Mouse (Mus musculus): ENCODE measurements around the gene Gm4969.
"Not testable (repeated sequence)": the region's sequence is repeated elsewhere in the genome, so short reads cannot be mapped to it uniquely, and the experiment has no call there.

Gm4969 gene

GRCm38 (mm10) chr7:19093537-19094385, 24.4 kb downstream of the Gm4969 start:
- DNase-seq: peak; percentile 97 to 99

GRCm38 (mm10) chr7:19093174-19093521, 25.0 kb downstream of the Gm4969 start:
- peak; percentile 92 to 93 for DNase-seq

GRCm38 (mm10) chr7:19092381-19093173, 25.6 kb downstream of the Gm4969 start:
- peak; percentile 55 to 79 for DNase-seq

- DNase-seq: peak in 1 of 2 experiments; percentile 4
These were observed 26.3 kb downstream of the Gm4969 start for GRCm38 (mm10) chr7:19091913-19092312.

- peak; percentile 69 to 74 for DNase-seq
These were observed 29.4 kb downstream of the Gm4969 start for GRCm38 (mm10) chr7:19088813-19089212.

- no peak for DNase-seq
These were observed 31.4 kb downstream of the Gm4969 start for GRCm38 (mm10) chr7:19086760-19087159.

GRCm38 (mm10) chr7:19086042-19086441, 32.1 kb downstream of the Gm4969 start:
- peak; percentile 69 to 70 for DNase-seq

GRCm38 (mm10) chr7:19085495-19085894, 32.7 kb downstream of the Gm4969 start:
- DNase-seq: no peak

GRCm38 (mm10) chr7:19084921-19085473, 33.2 kb downstream of the Gm4969 start:
- no peak for DNase-seq

GRCm38 (mm10) chr7:19084277-19084771, 33.8 kb downstream of the Gm4969 start:
- DNase-seq: peak; percentile 29 to 48

- peak; percentile 25 to 59 for DNase-seq
These were observed 34.5 kb downstream of the Gm4969 start, which contains the start of gene Dmpk for GRCm38 (mm10) chr7:19083701-19084100. Dmpk (plus strand) TSS chr7:19083849.

- peak; percentile 39 to 76 for DNase-seq
These were observed 35.1 kb downstream of the Gm4969 start for GRCm38 (mm10) chr7:19083096-19083495.

- peak in 1 of 2 experiments; percentile 4 for DNase-seq
These were observed 36.0 kb downstream of the Gm4969 start for GRCm38 (mm10) chr7:19082171-19082570.

GRCm38 (mm10) chr7:19080451-19080950, 37.7 kb downstream of the Gm4969 start:
- DNase-seq: peak in 1 of 2 experiments; percentile 4

GRCm38 (mm10) chr7:19078732-19079131, 39.4 kb downstream of the Gm4969 start:
- DNase-seq: peak in 1 of 2 experiments; percentile 3

- peak in 1 of 2 experiments; percentile 57 for DNase-seq
These were observed 40.4 kb downstream of the Gm4969 start for GRCm38 (mm10) chr7:19077761-19078160.

GRCm38 (mm10) chr7:19076586-19076991, 41.6 kb downstream of the Gm4969 start:
- peak in 1 of 2 experiments; percentile 37 for DNase-seq

GRCm38 (mm10) chr7:19075723-19076585, 42.2 kb downstream of the Gm4969 start, which contains the start of gene Dmwd:
Dmwd (plus strand) TSS chr7:19076227.
- DNase-seq: peak; percentile 96 to 98

GRCm38 (mm10) chr7:19075231-19075630, 42.9 kb downstream of the Gm4969 start:
- DNase-seq: no peak

- DNase-seq: no peak
These were observed 43.7 kb downstream of the Gm4969 start for GRCm38 (mm10) chr7:19074494-19074893.

GRCm38 (mm10) chr7:19073504-19073903, 44.7 kb downstream of the Gm4969 start:
- peak in 1 of 2 experiments; percentile 53 for DNase-seq

GRCm38 (mm10) chr7:19071024-19071423, 47.1 kb downstream of the Gm4969 start:
- DNase-seq: not testable (repeated sequence)

Measured in lung, postnatal 4 days (tissue).